Mouse (Mus musculus) 3134 (cell line): ENCODE results near the gene Gm8122.
"Not testable (repeated sequence)": the region's sequence is repeated elsewhere in the genome, so short reads cannot be mapped to it uniquely, and the experiment has no call there.

Experiments used
- DNase-seq: peaks from one replicate; pipeline ENCODE4 v3.0.0-alpha.2; 2011; ENCODE audit warnings: low spot score; ENCODE audit not compliant: insufficient read length; ENCODE audit errors: extremely low read depth

Gm8122 gene

DNA sequence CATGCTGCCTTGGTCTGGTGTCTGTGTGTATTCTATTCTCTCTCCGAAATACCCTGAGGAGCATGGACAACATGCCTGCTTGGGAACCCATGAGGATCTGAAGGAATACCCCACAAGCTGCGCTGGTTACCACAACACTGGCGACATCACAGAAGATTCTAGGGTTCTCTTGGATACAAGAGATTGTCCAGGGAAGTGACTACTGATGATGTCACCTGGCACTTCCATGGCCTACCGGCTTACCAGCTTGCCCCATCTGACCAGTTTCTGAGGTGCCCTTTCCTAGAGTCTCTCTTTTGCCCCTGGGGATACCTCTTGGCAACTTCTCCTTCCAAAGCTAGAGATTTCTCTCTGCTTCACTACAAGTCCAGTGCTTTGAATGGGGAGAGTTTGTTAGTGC is at the start of gene Gm8122:
Gene Gm8122 (minus strand): TSS at position 101 of the 400 bp plus-strand sequence.
- DNase-seq = not testable (repeated sequence)

DNA sequence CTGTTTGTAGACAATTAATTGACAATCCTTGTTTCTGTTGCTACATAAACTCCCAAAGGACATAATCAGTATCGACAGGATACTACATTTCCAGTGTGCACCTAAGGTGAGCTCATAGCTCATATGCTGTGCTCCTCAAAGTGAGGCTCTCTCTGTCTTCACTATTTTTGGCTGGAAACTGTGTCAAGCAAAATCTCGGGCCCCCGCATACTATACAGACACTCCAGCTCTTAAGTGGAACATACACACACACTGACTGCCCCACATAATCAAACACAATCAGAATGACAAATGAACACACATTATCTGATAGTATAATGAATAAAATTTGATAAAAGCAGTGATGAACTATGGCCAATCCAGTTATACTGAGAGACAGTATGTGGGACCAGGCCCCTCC is 43.6 kb upstream of the Gm8122 start:
- DNase-seq = not testable (repeated sequence)

DNA sequence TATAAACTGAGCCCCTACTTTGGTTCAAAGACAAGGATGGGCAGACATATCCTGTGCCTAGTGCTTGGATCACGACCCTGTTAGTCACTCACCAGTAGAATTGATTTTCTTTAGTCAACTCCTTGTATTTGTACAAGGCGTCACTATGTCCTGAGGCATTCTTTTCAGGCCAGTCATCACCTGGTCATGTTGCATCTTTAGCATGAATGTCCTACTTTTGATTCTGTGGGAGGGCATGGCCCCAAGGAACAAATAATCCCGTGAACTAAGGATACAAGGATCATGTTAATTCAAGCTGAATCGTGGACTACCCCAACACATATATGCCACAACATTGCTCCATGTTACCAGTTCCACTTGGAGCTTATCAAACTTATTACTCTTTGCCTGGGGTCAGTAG is 43.0 kb upstream of the Gm8122 start:
- DNase-seq = not testable (repeated sequence)

DNA sequence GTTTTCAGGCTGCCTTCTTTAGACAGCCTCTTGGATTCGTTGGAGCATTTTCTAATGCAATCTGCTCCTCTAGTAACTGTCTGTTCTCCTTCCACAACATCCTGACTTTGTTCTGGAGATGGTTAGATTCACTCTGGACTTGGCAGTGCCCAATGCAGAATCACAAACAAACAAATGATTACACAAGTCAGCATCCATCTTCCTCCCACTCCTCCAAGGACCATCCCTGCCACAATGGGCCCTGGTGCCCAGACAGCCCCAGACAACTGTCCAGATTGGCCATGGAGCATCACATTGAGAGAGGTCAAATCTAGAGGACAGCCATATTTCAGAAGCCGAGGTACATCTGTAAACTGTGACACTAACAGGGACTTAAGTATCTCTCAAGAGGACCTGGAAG is 42.4 kb upstream of the Gm8122 start:
- DNase-seq = not testable (repeated sequence)

DNA sequence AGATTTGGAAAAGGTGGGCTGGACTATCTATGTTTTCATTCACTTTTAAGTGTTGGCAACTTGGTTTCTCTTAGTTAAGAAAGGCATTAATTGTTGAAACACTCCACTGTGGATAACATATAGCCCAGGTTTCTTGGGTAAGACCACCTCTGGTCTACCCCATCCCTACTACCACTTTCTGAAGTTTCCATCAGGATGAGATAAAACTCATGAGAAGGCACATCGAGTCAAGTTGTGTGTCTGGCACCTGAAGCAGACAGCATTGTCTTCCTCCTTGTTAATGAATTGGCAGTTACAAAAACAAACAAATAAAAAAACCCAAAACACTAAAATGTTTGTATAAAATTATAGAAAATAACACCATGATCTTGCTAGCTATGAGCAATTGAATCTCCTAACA is 40.6 kb upstream of the Gm8122 start:
- DNase-seq = not testable (repeated sequence)

DNA sequence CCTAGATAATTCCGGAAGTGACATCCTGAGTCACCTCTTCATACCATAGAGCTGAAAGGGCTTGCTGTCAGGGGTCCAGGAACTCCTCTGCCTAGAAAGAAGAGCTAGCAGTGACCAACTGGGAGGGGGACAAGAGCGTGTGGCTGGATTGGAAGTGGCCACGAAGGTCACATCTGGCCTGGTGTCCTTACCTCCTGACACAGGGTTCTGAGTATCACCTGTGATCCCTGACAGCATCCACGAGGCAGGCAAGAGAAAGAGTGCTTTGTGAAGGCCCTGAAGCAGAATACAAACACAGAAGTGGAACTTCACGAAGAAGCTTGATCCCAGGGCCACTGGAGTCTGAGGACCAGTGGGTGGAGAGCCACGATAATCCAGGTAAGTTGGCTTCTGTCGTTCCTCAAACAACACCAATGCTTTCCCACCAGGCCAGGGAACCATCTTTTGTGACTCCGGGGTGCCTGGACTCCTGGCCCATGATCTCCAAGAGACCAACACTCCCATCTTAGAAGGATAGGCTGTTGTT is 39.9 kb upstream of the Gm8122 start, which contains the start of gene Gm9732:
Gene Gm9732 (plus strand): TSS at position 51 of the 526 bp plus-strand sequence.
- DNase-seq = peak; percentile 13

DNA sequence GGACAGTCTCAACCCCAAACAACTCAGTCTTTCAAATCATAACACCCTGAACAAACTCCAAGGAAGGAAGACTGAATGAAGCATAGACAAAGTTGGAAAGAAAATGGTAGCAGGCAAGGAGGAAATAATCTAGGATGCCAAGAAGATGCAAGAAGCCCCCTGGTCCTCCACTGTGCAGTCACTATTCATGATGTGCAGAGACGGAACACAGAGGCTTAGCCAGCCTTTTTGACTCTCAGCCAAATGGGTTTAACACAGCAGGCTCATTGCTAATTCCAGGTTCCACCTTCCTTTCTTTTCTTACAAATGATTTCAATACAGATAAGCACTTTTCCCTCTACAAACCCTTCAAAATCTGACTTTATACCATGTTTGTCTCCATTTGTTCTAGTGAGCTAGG is 38.1 kb upstream of the Gm8122 start:
- not testable (repeated sequence) for DNase-seq

DNA sequence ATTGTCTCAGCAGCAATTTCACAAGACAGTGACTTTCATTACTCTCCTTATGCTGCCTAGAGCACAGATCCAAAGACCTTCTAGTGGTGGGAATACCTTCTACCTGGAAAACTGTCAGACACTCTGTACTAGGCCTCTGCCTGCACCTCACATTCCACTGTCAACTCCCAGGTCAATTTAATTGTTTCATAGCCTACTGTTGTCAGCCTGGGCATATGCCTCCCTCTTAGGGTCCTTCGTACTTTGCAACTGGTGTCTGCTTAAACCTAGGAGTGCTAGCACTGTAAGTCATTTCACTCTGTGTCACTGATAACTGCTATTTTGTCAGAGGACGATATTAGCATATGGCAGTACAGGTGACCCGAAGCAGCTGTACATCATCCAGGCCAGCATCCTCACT is 34.1 kb upstream of the Gm8122 start:
- DNase-seq = not testable (repeated sequence)

DNA sequence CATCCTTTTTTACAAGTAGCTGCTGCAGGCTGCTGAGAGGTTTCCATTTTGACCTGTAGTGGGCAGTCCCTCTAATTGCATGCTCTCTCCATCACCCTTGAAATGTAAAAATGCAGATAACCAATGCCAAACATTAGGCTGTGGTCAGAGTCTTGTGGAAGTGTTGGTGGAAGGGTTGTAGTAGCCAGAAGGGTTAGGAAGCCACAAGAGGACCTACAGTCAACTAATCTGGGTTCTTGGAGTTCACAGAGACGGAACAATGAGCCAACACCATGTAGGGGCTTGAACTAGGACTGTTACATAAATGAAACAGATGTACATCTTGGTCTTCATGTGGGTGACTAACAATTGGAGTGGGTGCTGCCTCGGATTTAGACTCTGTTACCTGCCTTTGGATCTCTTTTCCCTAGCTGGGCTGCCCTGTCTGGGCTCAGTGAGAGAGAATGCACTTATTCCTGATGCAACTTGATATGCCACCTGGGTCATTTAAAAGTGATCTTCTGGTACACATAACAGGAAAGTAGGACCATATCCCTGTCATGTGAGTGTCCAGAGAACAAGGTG is 33.5 kb upstream of the Gm8122 start:
- not testable (repeated sequence) for DNase-seq

DNA sequence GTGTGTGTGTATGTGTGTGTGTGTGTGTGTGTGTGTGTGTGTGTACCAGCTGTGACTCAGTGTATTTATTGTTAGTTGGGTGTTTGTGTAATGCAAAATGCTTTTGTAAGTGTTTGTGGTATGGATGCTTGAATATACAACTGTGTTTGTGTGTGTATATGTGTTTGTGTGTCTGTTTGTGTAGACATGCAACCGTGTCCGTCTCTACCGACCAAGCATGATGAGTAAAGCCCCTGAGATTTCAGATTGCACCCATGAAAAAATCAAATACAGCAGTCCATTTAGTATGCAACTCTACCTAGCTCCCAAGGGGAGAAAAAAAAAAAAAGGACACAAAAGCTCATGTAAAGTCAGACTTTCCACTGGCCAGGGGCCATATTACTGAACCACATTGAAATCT is 28.3 kb upstream of the Gm8122 start:
- not testable (repeated sequence) for DNase-seq

DNA sequence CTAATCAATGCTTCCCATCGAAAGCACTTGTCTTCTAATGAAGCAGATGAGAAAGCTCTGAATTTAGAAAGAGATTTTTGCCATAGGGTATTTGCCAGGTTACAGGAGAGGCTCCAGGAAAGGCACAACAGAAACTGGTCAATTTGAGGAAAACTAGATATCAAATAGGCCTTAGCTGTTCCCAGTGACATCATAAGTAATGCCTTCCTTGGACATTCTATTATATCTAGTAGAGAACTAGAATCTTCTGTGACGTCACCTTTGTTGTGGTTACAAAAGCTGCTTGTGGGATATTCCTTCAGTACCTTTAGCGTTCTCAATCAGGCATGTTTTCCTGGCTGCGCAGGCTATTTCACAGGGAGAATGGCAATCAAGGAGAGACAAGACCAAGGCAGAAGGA is 23.2 kb upstream of the Gm8122 start, which contains the start of gene Gm8126:
Gene Gm8126 (plus strand): TSS at position 301 of the 400 bp plus-strand sequence.
- not testable (repeated sequence) for DNase-seq

DNA sequence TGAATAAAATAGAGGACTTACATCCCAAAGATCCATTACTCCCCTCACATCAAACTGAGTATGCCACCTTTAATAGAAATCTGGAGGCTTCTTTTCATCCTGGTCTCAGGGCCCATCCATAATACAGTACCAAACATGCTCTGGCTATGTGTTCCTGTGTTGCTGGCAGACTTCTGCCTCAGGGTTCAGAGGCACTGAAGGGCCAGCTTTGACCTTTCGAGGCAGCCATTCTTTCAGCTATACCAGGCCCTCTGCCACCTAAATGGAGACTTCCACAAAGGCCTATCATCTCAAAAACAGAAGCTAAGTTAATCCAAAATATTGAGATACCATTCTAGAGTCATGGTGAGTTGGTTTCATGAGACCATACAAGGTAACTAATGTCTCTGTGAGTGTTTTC is 21.4 kb upstream of the Gm8122 start:
- DNase-seq = not testable (repeated sequence)

DNA sequence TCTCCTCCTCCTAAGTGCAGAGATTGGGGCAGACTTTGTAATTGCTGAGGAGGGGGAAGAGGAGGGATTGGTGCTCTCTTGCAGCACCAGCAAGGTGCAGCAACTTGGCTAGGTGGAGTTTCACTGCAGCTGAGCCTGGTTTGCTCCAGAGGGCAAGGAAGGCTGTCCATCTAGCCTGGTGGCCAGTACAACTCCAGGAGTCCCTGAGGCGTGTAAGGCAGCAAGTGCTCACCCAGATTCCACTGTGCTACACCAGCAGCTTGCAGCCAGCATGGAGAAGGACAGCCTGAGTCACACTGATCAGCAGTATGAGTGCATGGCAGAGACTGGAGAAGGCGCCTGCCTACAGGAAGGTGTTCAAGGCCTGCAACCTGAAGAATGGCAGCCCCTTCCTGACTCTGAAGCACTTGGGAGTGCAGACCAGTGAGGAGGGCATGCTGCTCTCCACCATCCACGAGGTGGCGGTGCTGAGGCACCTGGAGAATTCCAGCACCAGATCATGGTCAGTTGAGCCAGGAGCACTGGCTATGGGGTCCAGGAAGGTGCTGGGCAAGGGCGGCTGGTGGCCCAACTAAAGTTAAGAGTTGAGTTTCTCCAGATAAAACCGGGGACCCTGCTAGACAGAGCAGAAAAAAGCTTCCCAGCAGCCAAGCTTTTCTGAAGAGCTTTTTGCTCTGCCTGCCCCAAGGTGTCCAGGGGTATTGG is 15.6 kb upstream of the Gm8122 start:
- not testable (repeated sequence) for DNase-seq

DNA sequence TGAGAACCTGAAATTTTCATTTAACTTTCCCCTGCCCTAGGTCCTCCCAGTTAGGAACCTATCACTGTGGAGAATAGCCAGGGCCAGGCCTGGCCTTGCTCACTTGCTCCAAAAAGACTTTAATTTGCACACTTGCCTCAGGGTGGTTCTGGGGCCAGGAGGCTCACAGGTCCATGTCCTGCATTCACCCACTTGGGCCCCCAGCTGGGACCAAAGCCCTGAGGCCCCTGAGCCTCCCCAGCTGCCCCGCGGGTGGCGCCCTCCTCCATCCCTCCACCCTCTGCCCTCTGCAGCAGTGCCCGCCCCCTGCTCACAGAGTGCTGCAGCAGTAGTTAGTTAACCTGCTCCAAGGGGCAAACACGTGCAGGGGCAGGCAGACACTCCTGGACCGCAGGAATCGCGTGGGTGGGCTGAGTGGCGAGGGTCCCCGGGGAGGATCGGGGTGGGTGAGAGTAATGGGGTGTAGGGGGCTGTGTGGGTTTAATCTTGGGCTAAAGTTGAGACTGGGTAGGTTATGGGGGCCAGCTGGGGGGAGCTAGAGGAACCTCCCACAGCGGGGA is 14.6 kb upstream of the Gm8122 start:
- DNase-seq = not testable (repeated sequence)

DNA sequence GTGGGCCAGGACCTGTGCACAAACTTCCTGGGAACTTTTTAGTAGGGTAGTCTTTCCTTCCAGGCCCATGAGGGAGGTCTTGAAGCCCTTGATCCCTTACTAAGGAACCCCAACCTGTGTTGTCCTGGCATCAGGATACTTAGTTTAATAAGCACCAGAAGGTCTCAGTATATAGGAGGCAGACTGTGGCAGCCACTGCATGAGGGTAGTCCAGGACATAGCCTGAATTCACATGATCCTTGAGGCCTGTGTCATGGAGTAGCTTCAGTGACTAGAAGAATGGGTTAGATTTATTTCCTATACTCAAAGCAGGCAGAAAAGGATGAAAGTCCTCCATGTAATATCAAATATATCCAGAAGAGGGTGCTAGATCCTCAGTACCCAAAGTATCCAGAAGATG is 2.7 kb upstream of the Gm8122 start:
- not testable (repeated sequence) for DNase-seq
